Mouse (Mus musculus) bone marrow, adult 2 months (tissue): ENCODE results near the gene C1ql4.

Experiments
- CTCF ChIP-seq: fragments of 200-500 bp; IDR thresholded peaks from 2 replicates; pipeline ENCODE4 v1.5.1; 2011; ENCODE audit warnings: low read length, control low read depth; ENCODE audit not compliant: control insufficient read depth, insufficient read depth
- POLR2A ChIP-seq: fragments of 200-500 bp; IDR thresholded peaks from 2 replicates; pipeline ENCODE4 v1.6.1; 2011; ENCODE audit warnings: low read depth, mild to moderate bottlenecking, control low read depth, low read length, borderline replicate concordance; ENCODE audit not compliant: control insufficient read depth

DNA sequence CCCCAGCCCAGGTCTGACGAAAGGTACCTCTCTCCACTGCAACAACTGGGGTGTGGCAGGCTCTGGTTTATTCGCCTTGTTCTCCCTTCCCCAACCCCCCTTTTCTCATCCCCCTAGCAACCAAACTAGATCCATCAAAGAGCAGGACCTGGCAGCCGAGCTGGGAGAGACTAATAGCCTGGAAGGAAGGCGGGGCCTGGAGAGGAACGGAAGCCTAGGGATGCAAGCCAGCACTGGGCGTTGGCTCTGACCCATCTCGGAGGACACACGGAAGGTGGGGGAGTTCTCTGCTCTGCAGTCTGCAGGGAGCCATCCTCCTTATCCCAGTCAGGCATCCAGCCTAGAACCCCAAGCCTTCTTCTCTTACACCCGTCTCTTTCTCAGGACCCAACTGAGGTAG is 34.2 kb downstream of the C1ql4 start:
- TF ChIP-seq CTCF (no peak), POLR2A (no peak)
